Mouse (Mus musculus) splenic B cell, adult 2 months (primary cell): Measurements from ENCODE around the gene Ereg.

Experiments
- DNase-seq: peaks from one replicate; pipeline ENCODE4 v3.0.0-alpha.2; 2011; ENCODE audit warnings: low read depth, low spot score
- H3K27me3 ChIP-seq: 2 replicates; pipeline ENCODE4 v1.6.1; 2012; ENCODE audit warnings: mild to moderate bottlenecking, low read length, moderate library complexity, mixed read lengths; ENCODE audit not compliant: control insufficient read depth, poor library complexity, insufficient read depth, severe bottlenecking
- H3K36me3 ChIP-seq: 2 replicates; pipeline ENCODE4 v1.6.1; 2012; ENCODE audit warnings: mild to moderate bottlenecking, low read length, moderate library complexity, mixed read lengths; ENCODE audit not compliant: control insufficient read depth, poor library complexity, insufficient read depth, severe bottlenecking

Gene Ereg

GRCm38 (mm10) chr5:91138970-91139369 is 64.5 kb downstream of the Ereg start:
- no peak for DNase-seq
- no peaks in the 10 kb centered on the region for H3K27me3 ChIP-seq
- H3K36me3 ChIP-seq, result no peaks in the 10 kb centered on the region

GRCm38 (mm10) chr5:91139446-91139873 is 65.0 kb downstream of the Ereg start, which contains the start of gene Areg:
Gene Areg, plus strand, starts transcription at chr5:91139599.
- Histone ChIP-seq H3K27me3 (no peaks in the 10 kb centered on the region), H3K36me3 (no peaks in the 10 kb centered on the region)
- DNase-seq, result no peak

GRCm38 (mm10) chr5:91140896-91141448 is 66.5 kb downstream of the Ereg start:
- DNase-seq, result no peak
- no peaks in the 10 kb centered on the region for H3K36me3 ChIP-seq
- no peaks in the 10 kb centered on the region for H3K27me3 ChIP-seq
